ENCODE assay signal across 9 mouse cellular contexts in the genomic region with DNA sequence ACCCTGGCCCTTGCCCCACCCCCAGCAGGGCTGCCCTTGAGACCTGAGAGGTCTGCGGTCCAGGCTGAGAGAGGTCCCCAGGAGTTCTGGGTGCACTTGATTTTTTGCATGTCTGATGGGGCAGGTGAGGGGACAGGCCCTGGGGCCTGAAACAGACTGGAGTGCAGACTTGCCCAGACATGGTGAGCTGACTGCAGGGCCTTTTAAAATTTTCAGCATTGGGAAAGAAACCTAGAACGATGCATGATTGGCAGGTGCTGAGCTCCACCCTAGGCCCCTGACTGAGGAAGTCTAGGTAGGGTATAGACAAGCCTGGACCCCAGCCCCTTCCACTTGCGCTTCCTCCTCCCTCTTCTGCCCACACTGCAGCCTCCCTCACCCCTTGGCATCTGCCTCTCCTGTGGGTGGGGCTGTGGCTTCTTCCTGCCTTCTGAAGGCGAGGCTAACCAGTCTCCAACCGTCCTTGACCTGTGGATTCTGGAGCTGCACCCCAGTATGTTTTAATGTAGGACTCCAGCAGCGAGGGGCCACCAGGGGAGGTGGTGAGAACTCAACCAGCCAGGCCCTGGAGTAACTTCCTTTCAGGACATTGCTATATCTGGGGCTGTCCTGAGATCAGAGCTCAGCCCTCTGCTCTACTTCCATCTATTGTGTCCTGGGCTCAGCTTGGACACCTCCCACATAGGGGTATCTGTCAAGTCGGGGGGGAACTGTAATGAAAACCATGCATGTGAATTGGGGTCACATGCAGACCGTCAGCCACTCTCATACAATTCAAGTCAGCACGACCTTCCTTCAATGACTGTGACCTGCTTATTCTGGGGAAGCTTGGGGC. TPM values are rescaled to one million over a fixed set of nuclear protein-coding genes. Genes with fewer than 3 reads are reported as not detected.
A peak's percentile ranks its signal among the peaks of the same experiment; 100 is the strongest.
DNase-seq lines count a peak whose midpoint lies in the region; ATAC-seq lines count a peak whose summit lies in the region.
"Had no signal": no experiment of that assay in that cellular context is flagged by ENCODE, and none has a peak within 500 bp of the region (broad histone marks: within the 10 kb centered on the region; RNA-seq: fewer than 3 reads in every experiment).

No protein-coding gene starts in this region.

- H3K27ac ChIP-seq in brown adipose tissue, adult 24 weeks (replicated peaks; ENCODE audit: low read depth, low read length) = peak overlapping the region; percentile 91
- peak overlapping the region; percentile 79 to 80 for H3K27ac ChIP-seq in heart, embryonic 14.5 days (replicated peaks in 1 of 2; ENCODE audit: control insufficient read depth in 1 of 2, insufficient read depth in 1 of 2, low read depth in 2 of 2, low read length in 2 of 2)

- peak; percentile 35 for DNase-seq in kidney, postnatal 14 days
- no peak for DNase-seq in kidney, adult 11 months
- peak; percentile 50 for DNase-seq in lung, postnatal 10 days
- no peak for DNase-seq in layer of hippocampus, adult 18-20 months (ENCODE audit: low spot score in 2 of 2)
- no peak for DNase-seq in ovary, adult 18-20 months (ENCODE audit: low spot score)

- 41% methylated on average over 9 of the region's 9 CpGs for WGBS in heart, embryonic 14.5 days

- H3K9me3 ChIP-seq in heart, embryonic 14.5 days (ENCODE audit: control insufficient read depth, low read length) = peaks cover 14% of the 10 kb centered on the region

- H3K4me3 ChIP-seq in brown adipose tissue, adult 24 weeks (ENCODE audit: insufficient read depth, low read depth, low read length) = no peak overlapping the region
- no peak overlapping the region for H3K4me3 ChIP-seq in heart, embryonic 14.5 days (ENCODE audit: control insufficient read depth in 1 of 2, insufficient read depth in 1 of 2, low read depth in 1 of 2, low read length in 2 of 2)

- H3K4me2 ChIP-seq in heart, embryonic 14.5 days (ENCODE audit: low read length) = no peak overlapping the region; the same call in 1 of the 2 replicates

- no peak overlapping the region for H3K9ac ChIP-seq in heart, embryonic 14.5 days (ENCODE audit: low read length)

- peaks cover 19% of the 10 kb centered on the region for H3K4me1 ChIP-seq in brown adipose tissue, adult 24 weeks (ENCODE audit: control insufficient read depth, insufficient read depth, insufficient read length, low read length)
- peaks cover 18 to 23% of the 10 kb centered on the region in 2 experiments; a peak in 3 of 4 replicates for H3K4me1 ChIP-seq in heart, embryonic 14.5 days (ENCODE audit: control insufficient read depth in 2 of 2, insufficient read depth in 2 of 2, low read length in 2 of 2)

- H3K36me3 ChIP-seq in heart, embryonic 14.5 days (ENCODE audit: control insufficient read depth, insufficient read depth, low read length) = peaks cover 37% of the 10 kb centered on the region

- peak; percentile 53 for ATAC-seq in heart, embryonic 14.5 days (ENCODE audit: insufficient number of reproducible peaks, insufficient read depth, low FRiP score, low read depth)
- ATAC-seq in monocyte, adult 5-6 weeks (replicated peaks; ENCODE audit: insufficient number of reproducible peaks, low FRiP score, low TSS enrichment, poor library complexity, severe bottlenecking) = no peak
- ATAC-seq: activated CD4-positive, CD25-positive, alpha-beta regulatory T cell, adult 4 months had no signal

- H3K27me3 ChIP-seq in heart, embryonic 14.5 days (ENCODE audit: control insufficient read depth, insufficient read depth, low read length) = peaks cover 9% of the 10 kb centered on the region

RNA-seq across cellular contexts. Expression of a gene that starts 16.7 kb away (rescaled TPM):
- 15.1 and 20.1 TPM in 2 replicates for polyA plus RNA-seq in brown adipose tissue, adult 24 weeks (2012; ENCODE audit: insufficient read depth, insufficient read length, missing spikeins)
- polyA plus RNA-seq in heart, embryonic 14.5 days (2014; fragmentation: Nextera tagmentation; extraction: Ambion mirVana) = 58.1 and 61.6 TPM in 2 replicates
- 39.9 to 78.4 TPM (median 65.4 TPM) in 3 replicates for total RNA-seq in monocyte, adult 5-6 weeks (2017)
- 10 to 100 TPM; 53.7 to 54.1 TPM for total RNA-seq in layer of hippocampus, adult 18-20 months (2021)

RNA-seq across cellular contexts. Expression of a gene that starts 30.0 kb away (rescaled TPM):
- polyA plus RNA-seq in brown adipose tissue, adult 24 weeks (2012; ENCODE audit: insufficient read depth, insufficient read length, missing spikeins) = 1.5 TPM in 1 of 2 replicates, not detected in the other
- 1.4 and 1.5 TPM in 2 replicates for polyA plus RNA-seq in heart, embryonic 14.5 days (2014; fragmentation: Nextera tagmentation; extraction: Ambion mirVana)
- total RNA-seq in monocyte, adult 5-6 weeks (2017) = 6.3 to 12.8 TPM (median 6.9 TPM) in 3 replicates
- total RNA-seq in layer of hippocampus, adult 18-20 months (2021) = 1 to 10 TPM; 2.5 to 3.1 TPM

RNA-seq across cellular contexts. Expression of a gene that starts 35.5 kb away (rescaled TPM):
- 181 and 189 TPM in 2 replicates for polyA plus RNA-seq in brown adipose tissue, adult 24 weeks (2012; ENCODE audit: insufficient read depth, insufficient read length, missing spikeins)
- polyA plus RNA-seq in heart, embryonic 14.5 days (2014; fragmentation: Nextera tagmentation; extraction: Ambion mirVana) = 199 and 201 TPM in 2 replicates
- total RNA-seq in monocyte, adult 5-6 weeks (2017) = 31.2 to 49.8 TPM (median 36.8 TPM) in 3 replicates
- 10 to 100 TPM; 32.0 to 33.1 TPM for total RNA-seq in layer of hippocampus, adult 18-20 months (2021)

RNA-seq across cellular contexts. Expression of a gene that starts 44.1 kb away (rescaled TPM):
- polyA plus RNA-seq in brown adipose tissue, adult 24 weeks (2012; ENCODE audit: insufficient read depth, insufficient read length, missing spikeins) = 0.32 and 1.6 TPM in 2 replicates
- 0.38 and 0.89 TPM in 2 replicates for polyA plus RNA-seq in heart, embryonic 14.5 days (2014; fragmentation: Nextera tagmentation; extraction: Ambion mirVana)
- 0.21 to 0.97 TPM (median 0.29 TPM) in 3 replicates for total RNA-seq in monocyte, adult 5-6 weeks (2017)
- total RNA-seq in layer of hippocampus, adult 18-20 months (2021) = 100 to 1,000 TPM; 226 to 246 TPM

RNA-seq across cellular contexts. Expression of a gene that starts 48.6 kb away (rescaled TPM):
- polyA plus RNA-seq in brown adipose tissue, adult 24 weeks (2012; ENCODE audit: insufficient read depth, insufficient read length, missing spikeins) = 13.9 and 14.6 TPM in 2 replicates
- polyA plus RNA-seq in heart, embryonic 14.5 days (2014; fragmentation: Nextera tagmentation; extraction: Ambion mirVana) = 5.9 and 6.3 TPM in 2 replicates
- total RNA-seq in monocyte, adult 5-6 weeks (2017) = 7.1 to 25.6 TPM (median 11.2 TPM) in 3 replicates
- total RNA-seq in layer of hippocampus, adult 18-20 months (2021) = 1 to 10 TPM; 3.7 to 4.4 TPM

Comparison
In these comparisons a context has a peak if more than half of its experiments do, and no peak if none do; other contexts are left out.
1. DNase-seq: peak in kidney, postnatal 14 days (single experiment) and lung, postnatal 10 days (single experiment); none in kidney, adult 11 months (single experiment), layer of hippocampus, adult 18-20 months (0 of 2) and ovary, adult 18-20 months (single experiment).